Mouse (Mus musculus): ENCODE measurements around the gene Lrrc75a.

The Lrrc75a gene

DNA sequence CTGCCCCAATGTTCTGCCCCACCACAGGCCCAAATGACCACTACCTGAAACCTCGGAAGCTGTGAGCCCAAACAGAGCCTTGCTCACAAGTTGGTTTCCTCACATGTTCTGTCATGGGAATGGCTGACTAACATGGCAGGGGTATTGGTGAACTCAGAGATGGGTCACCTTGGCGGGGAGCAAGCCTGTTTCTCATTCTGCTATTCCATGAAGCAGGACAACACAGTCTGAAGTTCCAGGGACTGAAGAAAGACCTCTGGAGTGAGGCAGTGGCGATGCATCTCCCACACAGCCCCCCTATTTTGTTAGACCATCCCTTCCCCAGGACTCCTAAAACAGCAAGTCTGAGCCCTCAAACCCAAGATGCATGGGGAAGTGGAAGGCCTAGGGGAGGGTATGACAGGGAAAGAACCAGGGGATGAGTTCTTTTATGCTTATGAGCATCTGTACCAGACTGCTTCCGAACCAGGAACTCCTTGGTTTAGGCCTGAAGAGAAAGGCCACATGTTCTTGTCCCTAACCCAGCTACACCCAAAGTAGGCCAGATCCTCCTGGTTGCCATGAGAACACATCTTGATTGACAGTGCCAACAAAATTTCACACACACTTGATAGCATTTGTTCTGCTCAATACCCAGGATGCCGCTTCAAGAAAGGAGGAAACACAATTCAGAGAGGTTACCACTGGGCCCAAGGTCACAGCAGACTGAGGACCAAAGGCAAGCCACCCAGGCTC lies 3.6 kb downstream of the Lrrc75a start:
- DNase-seq = no peak

DNA sequence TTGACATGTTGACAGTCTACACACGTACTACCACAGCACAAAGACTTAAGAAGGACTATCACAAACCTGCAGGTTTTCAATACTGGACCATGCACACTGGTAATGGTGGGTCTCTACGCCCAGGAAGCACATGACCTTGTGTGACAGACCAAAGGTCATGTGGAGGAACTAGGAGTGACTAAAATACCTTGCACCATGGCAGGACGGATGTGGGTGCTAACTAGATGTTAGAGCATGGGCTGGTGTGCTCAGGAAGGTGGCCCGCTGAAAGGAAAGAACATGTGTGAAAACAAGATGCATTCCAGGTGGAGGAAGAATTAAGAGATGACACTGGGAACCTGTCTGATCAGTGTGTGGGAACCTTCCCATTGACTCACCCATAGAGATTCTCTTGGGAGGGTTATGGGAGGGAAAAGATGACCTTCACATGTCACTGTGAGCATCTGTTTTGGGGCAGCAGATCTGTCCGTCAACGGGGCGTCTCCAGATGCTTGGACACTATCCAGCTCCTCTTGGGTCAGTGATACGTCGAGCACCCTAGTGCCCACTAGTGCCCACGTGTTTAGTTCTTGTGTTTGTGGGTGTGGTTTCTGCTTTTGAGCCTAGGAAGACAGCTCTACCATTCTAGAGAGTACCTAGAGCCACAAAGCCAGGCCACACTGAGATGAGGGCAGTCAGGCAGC lies 4.5 kb downstream of the Lrrc75a start:
- no peak for DNase-seq

DNA sequence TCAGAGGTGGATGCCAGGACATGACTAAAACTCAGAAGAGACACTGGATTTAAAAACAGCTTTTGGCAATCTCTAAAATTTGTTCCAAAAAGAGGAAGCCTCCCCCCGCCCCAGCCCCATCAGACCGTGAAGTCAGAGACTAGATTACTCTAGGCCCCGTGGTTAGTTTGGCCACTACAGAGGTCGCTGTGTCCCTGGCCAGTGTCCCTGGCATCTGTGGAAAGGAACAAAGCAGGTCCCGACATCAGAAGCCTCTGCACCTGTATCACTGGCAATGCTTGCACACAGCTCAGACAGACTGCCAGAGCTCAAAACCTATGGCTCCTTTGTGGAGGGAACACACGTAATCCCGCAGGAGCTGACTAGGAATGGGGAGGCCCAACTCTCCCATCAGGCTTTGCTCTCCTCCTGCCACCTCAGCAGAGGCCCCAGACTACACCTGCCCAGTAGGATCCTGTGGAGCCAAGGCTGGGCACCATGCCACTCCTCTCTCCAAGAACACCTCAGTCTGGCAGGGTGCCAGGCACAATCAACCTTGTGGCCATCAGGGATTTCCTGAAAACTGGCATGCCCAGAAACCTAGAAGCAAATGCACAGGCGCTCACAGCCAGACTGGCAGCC lies 5.2 kb downstream of the Lrrc75a start:
- peak; percentile 33 for DNase-seq

DNA sequence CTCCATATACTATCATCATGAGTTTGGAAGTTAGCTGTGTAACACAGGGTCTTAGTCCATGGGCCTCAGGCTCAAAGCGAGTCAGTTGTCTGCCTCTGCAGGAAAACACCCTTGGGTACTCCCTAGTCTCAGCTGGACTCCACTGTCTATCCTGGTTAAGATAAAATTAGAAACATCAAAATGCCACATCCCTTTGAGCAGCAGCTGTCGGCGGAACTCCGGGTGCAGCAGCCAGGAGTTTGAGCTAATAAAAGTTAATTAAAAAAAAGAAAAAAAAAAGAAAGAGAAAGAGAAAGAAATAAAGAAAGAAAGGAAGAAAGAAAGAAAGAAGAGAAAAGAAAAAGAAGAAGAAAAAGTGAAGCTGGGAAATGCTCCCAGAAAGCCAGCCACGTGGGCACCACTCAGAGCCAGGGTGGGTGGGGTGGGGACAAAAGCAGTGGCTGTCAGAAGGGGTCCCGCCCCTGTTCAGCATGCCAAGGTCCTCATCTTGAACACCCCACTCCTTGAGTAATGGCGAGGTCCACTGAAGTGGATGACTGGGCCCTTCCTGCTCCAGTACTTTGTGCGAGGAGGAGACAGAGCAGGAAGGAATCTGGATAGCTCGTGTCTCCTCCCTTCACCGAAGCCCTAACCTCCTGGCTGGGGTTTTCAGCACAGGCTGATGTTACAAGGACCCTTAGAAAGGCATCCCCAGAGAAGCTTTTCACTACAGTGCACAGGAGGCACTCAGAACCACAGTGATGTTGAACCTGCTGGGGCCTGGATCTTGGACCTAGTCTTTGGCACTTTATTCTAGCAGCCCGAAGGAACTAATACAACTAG lies 6.1 kb downstream of the Lrrc75a start:
- DNase-seq = no peak

DNA sequence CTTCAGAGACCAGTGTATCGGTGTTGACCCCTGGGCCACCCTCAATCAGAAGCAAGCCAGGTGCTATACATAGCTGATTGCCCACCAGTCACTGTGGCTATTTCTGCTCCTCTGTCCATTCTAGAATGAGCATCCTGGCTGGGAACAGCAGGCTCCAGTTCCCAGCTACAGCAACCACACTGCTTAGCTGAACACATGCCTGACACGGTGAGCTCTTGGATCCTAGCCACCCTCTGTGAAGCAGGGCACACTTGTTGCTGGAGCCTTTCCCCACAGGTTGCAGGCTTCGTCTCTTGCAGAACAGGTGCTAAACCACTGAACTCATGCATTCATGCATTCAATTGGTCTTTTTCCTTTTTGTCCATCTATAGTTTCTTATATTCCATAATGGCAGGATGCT lies 7.9 kb downstream of the Lrrc75a start:
- no peak for DNase-seq

DNA sequence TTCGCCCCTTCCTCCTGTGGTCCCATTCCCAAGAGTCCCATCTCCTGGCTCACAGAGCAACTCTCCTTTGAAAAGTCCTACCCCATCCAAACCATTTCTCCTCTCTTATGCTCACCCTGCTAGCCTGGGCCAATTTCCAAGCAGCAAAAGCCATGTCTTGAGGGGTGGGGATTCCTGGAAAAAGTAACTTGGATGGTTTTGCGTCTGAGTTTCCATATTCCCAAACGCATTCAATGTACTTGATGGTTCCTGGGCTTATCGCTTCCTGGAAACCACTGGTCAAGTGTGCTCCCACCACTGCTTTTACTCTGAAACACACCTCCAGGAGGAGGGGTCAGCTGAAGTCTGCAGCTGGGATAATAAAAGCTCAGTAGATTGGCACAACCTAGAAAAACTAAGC lies 9.9 kb downstream of the Lrrc75a start:
- no peak for DNase-seq

DNA sequence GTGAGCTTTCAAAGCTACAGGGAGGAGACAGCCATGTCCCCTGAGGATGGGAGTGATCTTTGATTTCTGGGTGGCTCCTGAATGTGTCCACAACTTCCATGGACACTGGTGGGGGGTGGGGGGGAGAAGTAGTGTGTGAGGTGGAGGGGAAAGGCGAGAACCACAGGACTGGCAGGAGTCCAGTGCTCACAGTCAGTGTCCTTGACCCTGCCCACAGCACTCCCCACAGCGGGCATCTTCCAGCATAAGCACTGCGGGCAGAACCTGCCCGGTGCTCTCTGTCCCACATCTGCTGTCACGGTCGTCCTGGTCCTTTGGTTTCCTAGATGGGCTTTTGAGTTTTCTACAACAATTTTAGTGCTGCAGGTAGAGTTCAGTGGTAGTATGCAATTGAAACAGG lies 10.5 kb downstream of the Lrrc75a start:
- DNase-seq = no peak

DNA sequence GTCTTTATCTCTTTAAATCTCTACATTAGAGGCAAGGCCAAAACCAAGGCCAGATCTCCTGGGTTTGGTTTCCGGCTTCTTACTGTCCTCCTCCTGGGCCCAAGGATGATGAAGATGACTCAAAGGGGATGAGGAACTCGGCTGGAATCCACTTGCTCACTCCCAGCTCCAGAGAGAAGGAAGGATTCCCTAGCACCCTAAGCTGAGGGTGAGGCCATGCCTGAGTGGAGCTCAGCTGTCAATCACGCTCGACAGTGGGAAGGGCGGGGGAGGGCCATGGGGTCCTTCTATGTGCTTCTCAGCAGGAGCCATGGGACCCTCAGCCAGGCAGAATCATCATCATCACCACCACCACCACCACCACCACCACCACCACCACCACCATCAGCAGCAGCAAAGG lies 10.9 kb downstream of the Lrrc75a start:
- DNase-seq = no peak

DNA sequence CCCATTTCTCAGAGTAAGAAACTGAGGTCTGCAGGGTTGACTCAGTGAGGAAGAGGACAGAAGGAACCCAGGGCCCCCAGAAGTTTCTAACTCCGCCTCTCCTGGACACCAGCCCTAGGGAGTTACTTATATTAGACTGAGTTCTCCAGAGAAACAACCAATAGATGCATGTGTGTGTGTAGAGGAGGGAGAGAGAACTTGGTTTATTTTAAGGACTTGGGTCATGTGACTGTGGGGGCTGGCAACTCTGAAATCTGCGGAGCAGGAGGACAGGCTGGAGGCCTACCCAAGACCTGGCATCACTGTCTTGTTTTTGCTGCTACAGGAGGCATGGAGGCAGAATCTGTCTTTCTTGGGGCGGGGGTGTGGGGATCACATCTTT lies 11.5 kb downstream of the Lrrc75a start:
- DNase-seq = peak; percentile 35

DNA sequence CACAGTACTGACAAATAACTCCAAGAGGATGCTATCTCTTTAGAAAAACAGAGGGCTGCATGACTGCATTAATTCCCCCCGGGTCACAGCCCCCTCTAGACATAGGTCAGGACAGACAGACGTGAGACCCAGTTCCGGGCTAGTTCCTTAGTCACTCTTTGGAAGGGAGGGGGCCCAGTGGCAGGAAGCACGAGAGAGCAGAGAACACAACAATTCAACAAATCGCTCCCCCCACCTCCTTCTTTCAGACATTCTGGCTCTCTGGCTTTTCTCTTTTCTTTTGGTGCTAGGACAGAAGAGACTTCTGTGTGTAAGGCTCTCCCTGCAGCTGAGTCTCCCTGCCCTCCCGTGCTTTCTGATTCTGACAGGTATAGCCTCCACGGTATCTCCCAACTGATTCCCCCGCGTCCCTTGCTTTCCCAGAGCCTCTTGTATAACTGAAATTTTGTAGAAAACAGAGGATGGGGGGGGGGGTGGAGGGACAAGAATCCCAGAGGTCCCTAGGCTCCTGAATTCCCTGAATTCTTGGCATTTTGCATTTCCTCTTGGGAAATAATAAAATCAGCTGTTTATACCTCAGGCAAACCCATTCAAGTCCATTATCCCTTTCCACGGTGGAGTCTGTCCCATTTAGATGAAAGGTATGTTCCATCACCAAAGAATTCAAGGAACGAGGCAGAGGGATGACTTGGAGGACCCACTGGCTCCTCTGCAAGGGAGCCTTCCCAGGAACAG lies 12.1 kb downstream of the Lrrc75a start:
- no peak for DNase-seq

DNA sequence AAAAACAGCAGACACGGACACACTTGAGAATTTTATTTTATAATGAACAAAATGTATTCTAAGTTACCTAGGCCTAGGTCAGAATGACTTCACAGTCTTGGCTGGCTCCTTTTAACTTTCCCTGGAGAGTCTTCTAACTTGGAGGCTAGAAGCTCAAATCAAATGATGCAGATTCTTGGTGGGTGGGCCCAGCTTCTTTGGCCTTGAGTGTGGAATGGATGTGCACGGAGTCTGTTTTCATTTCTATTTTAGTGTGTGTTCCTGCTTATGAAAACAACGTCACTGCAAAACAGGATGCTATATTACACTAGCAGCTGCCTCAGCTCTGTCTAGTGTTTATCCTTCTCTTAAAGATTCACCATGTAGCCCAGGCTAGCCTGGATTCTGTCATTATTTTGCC lies 12.9 kb downstream of the Lrrc75a start:
- DNase-seq = no peak

DNA sequence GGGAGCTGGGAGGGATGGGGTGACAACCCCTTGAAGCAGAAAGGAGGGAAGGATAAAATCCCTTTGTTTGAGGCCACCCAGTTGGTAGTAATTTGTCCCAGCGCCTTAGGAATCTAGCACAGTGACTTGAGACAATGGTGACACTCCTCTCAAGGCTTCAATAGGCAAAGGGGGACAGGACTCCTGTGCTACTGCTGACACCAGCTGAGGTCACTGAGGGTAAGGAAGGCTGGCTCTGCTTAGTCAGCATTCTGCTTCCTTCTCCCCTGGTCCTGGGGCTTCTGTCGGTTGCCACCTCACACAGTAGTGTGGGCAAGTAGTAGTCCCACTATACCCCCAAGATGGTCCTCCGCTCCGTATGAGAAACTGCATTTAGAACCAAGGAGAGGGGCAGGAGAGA lies 17.2 kb downstream of the Lrrc75a start:
- no peak for DNase-seq

DNA sequence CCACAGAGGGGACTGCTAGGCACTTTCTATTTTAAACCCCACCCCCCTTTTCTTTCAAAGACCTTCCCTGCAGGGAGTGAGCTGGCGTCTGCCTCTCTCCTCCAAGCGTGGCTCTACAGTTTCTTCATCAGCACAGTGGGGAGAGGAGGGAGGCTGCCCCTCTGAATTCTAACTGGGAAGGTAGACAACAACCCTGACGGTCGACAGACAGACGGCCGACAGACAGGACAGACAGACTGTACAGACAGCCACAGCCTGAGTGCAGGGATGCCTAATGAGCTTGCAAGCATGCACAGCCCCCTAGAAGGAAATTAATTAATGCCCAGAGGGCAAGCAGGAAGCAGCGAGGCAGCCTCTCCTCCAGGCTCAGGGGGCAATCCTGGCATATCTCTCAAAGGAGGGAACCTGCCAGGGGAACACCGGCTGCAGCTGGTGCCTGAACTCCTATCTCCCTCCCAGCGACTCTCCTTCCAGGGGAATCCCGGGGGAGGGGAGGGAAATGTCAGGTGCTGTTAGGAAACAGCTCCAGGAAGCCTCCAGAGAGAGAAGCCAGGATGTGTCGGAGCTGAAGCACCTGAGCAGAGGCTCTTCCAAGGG lies 18.0 kb downstream of the Lrrc75a start:
- DNase-seq = no peak

DNA sequence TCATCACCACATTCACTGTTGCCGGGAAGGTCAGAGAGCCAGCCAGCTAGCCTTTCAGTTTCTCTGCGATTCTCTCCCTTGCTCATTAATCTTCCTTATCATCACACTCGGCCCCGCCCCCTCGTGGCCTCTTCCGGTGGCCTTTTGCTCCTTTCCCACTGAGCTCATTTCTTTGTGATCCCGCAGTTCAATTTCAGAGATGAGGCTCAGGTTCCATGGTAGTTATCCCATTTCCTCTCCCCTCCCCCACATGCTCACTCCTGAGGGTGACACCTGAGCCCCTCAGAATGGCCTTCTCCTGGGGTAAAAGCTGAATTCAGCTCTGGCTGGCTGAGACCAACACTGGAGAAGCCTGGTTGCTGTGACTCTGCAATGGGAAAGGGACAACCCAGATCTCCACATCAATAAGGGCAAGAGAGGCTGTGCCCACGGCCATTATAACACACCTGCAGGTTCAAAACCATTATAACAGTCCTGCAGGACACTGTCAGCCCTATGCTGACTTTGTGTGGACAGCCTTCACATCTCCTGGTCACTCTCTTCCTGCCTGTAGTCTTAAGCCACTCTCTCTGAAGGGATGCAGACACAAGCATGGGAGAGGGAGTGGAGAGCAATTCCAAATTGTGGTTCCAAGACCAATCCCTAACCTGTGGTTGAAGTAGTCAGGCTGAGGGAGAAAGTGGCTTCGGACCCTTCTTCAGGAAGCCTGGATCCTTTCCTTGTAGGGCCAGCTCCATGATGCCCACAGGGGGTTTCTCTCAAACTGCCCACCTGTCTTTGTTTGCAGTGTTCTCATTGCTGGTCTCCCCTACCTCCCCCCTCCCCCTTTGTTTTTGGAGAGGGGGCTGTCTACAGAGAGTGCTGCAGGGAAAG lies 18.7 kb downstream of the Lrrc75a start:
- DNase-seq = no peak

DNA sequence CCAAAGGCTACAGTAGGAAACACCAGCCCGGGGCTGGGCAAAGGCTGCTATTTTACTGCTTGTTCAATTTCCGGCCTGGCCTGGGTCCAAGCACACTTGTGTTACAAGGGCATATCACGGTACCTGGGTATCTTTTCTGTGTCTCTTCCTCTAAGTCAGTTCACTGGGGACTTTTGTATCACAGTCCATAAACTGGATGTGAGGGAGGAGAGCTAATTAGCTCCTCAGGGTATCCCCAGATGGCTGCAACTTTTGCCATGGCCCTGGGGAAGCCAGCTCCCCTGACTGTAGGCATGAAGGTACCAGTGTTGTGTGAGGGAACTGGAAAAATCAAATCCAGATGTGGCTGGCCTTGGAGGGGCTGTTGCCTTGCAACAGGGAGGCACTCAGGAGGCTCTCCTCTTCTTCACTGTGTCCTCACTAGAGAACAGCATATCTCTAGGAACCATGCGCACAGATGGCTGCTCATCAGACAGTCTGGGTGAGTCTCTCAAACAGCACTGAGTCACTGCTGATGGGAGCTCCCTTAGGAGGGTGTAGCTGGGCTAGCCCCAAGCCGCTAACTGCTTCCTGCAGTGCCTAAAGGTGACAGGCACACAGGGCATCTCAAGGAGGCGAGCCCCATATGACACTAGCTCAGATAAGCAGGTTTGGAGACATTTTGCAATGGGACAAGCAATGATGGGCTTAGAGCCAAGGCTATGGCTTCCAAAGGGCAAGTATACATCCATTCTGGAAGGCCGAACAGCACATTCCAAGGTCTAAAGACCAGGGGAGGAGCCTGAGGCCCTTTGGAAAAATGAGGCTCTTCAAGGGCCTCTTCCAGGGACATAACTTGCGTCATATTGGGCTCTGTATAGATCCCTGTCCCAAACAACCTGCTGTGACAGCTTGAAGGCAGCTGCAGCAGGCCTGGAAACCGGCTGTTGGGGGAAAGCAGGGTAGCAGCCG lies 23.7 kb downstream of the Lrrc75a start:
- DNase-seq = peak; percentile 44

DNA sequence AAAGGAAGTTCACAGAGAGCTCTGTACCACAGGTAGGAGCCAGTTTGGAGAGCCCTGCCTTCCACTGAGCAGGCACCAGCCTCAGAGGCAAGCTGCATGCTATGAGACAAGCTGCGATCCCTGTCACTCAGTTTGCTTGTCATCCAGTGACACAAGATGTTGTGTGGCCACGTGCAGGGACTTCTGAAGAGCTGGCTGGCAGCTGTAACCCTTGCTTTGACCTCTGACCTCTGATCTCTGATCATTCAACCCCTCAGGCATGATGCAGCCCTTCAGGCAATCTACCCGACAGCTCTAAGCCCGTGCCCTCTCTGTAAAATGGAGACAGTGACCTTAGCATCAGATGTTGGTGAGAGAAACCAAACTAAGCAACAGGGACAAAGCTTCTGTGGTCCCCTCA lies 25.5 kb downstream of the Lrrc75a start:
- no peak for DNase-seq

DNA sequence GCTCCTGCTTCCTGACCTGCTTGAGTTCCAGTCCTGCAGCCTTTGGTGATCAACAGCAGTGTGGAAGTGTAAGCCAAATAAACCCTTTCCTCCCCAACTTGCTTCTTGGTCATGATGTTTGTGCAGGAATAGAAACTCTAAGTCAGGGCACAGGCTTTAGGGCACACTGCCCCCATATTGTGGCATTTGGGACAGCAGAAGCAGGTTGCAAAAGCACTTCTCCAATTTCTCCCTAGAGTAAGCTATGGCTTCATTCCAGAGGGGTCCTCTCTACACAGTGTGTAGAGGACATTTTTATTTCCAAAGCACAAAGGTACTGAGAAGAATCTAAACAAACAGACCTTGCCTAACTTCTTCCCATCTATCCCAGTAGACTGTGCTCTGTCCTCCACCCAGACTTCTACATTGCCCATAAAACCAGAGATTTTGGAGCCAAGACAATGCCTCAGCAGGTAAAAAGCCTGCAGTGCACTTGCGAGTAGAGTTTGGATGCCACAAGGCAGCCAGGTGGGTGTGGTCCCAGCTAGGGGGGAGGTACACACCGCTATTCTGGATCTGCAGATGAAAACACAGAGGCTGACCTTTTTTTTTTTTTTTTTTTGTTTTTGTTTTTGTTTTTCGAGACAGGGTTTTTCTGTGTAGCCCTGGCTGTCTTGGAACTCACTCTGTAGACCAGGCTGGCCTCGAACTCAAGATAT lies 26.6 kb downstream of the Lrrc75a start:
- no peak for DNase-seq

DNA sequence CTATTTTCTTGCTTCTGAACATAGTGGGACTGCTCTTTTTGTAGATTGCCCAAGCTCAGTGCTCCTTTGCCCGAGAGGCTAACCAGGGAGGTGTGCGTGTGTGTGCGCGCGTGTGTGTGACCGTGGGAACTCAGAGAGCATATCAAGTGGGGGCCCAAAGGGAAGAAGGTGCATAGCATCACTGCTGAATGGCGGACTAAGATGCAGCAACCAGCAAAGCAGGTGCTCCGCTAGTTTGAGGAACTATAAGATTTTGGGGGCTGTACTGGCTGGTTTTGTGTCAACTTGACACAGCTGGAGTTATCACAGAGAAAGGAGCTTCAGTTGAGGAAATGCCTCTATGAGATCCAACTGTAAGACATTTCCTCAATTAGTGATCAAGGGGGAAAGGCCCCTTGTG lies 27.2 kb downstream of the Lrrc75a start:
- DNase-seq = no peak

DNA sequence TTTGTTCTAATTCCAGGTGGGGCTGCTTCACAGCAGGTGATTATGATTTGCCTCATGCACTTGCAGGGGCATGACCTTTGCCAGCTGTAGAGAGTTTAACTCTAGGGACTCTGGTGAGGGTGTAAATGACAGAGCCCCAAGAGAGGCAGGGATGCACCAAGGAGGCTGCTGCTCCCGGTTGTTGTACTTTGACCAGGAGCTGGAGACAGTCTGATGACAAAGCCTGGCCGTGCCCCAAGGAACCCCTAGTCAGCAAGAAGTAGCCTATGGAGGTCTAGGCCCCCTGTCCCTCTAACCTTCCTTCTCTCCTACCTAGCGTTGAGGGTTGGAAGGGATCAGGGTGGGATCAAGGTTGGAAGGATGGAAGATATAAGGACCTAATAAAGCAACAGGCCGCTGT lies 32.9 kb downstream of the Lrrc75a start:
- DNase-seq = no peak
